Mouse (Mus musculus) small intestine, adult 2 months (tissue): Measurements from ENCODE around the gene Pde7b.

ENCODE experiments used
- CTCF ChIP-seq: fragments of 200-500 bp; IDR thresholded peaks from 2 replicates; pipeline ENCODE4 v1.5.1; 2012; ENCODE audit warnings: low read depth, mild to moderate bottlenecking, control low read depth, inconsistent platforms, low read length, moderate library complexity, mixed read lengths; ENCODE audit not compliant: insufficient replicate concordance, insufficient read length; ENCODE audit errors: extremely low read depth
- POLR2A ChIP-seq: fragments of 200-500 bp; IDR thresholded peaks from 2 replicates; pipeline ENCODE4 v1.6.1; 2012; ENCODE audit warnings: low read depth, mild to moderate bottlenecking, control low read depth, inconsistent platforms, low read length, moderate library complexity

- TF ChIP-seq CTCF (no peak), POLR2A (no peak)
These were observed 306.0 kb downstream of the Pde7b start for GRCm38 (mm10) chr10:20418856-20419219.
